Comparison of ENCODE assay signal across 7 mouse cellular contexts in the genomic region with DNA sequence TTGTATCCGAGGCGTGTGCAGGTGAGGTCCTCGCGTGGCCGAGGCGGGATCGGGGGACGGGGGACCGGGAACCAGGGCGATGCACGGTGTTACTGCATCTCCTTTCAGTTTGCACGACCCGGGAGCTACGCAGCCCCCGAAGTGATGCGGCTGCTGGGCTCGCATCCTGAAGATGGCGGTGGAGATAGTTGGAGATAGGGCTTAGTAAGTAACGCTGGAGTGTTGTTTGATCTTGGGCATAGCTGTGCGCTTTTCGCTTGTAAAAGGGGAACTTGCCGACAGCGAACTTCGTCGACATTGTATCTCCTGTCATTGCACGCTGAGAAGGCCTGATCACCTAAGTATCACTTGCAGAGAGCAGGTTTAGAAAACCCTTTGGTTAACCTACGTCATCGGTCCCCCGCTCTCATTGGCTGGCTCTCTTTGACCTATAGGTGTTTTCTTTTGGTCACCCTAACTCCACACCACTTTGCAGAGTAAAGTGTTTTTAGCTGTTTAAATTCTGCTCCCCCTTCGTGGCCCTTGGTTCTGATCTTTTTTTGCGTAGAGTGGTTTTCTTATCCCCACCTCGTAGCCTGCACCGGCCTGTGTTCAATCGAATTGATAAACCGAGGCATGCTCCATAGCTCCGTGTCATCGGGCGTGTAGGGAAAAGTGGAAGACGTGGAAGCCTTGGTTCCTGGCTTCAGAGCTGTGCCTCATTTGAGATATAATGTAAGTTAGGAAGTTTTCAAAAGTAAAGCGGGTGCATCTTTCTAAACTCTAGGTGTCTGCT. TPM values are rescaled to one million over a fixed set of nuclear protein-coding genes. Genes with fewer than 3 reads are reported as not detected.
A peak's percentile ranks its signal among the peaks of the same experiment; 100 is the strongest.
DNase-seq lines count a peak whose midpoint lies in the region; ATAC-seq and TF ChIP-seq lines count a peak whose summit lies in the region.

No protein-coding gene starts in this region.

- peak overlapping the region; percentile 98 for H3K27ac ChIP-seq in embryonic facial prominence, embryonic 12.5 days
- peak overlapping the region; percentile 99 for H3K27ac ChIP-seq in hindbrain, embryonic 15.5 days (replicated peaks)
- peak overlapping the region; percentile 100 for H3K27ac ChIP-seq in lung, embryonic 16.5 days (ENCODE audit: low read length)
- H3K27ac ChIP-seq in small intestine, adult 2 months (ENCODE audit: insufficient read depth, low read depth, low read length), result peak overlapping the region; percentile 63

- WGBS in embryonic facial prominence, embryonic 12.5 days, result 4% methylated on average over 40 of the region's 40 CpGs
- 4% methylated on average over 40 of the region's 40 CpGs for WGBS in hindbrain, embryonic 15.5 days
- 2% methylated on average over 40 of the region's 40 CpGs for WGBS in lung, embryonic 16.5 days
- WGBS in small intestine, adult 2 months, result under 1% methylated on average over 40 of the region's 40 CpGs

- no peaks in the 10 kb centered on the region for H3K9me3 ChIP-seq in embryonic facial prominence, embryonic 12.5 days
- H3K9me3 ChIP-seq in hindbrain, embryonic 15.5 days, result no peaks in the 10 kb centered on the region
- H3K9me3 ChIP-seq in lung, embryonic 16.5 days (ENCODE audit: control insufficient read depth, low read length), result no peaks in the 10 kb centered on the region

- no peak for TF ChIP-seq CTCF in small intestine, adult 2 months (IDR thresholded peaks at IDR 0.05; ENCODE audit: extremely low read depth, insufficient read length, insufficient replicate concordance, low read depth, low read length)

- H3K9ac ChIP-seq in embryonic facial prominence, embryonic 12.5 days, result peak overlapping the region; percentile 86
- peak overlapping the region; percentile 80 for H3K9ac ChIP-seq in hindbrain, embryonic 15.5 days
- H3K9ac ChIP-seq in lung, embryonic 16.5 days (ENCODE audit: low read length), result peak overlapping the region; percentile 94

- peak; percentile 19 for DNase-seq in ovary, postnatal 10 days (ENCODE audit: low spot score)
- no peak for DNase-seq in ovary, adult 18-20 months (ENCODE audit: low spot score)
- peak; percentile 33 for DNase-seq in WW6 (ENCODE audit: low read depth, low spot score)

- H3K27me3 ChIP-seq in embryonic facial prominence, embryonic 12.5 days, result no peaks in the 10 kb centered on the region
- no peaks in the 10 kb centered on the region for H3K27me3 ChIP-seq in hindbrain, embryonic 15.5 days
- no peaks in the 10 kb centered on the region for H3K27me3 ChIP-seq in lung, embryonic 16.5 days (ENCODE audit: control insufficient read depth, insufficient read depth, low read depth, low read length)
- no peaks in the 10 kb centered on the region for H3K27me3 ChIP-seq in small intestine, adult 2 months (ENCODE audit: control insufficient read depth, insufficient read depth, low read length)

- H3K4me2 ChIP-seq in embryonic facial prominence, embryonic 12.5 days (replicated peaks), result peak overlapping the region; percentile 79
- H3K4me2 ChIP-seq in hindbrain, embryonic 15.5 days, result peak overlapping the region; percentile 77
- H3K4me2 ChIP-seq in lung, embryonic 16.5 days (ENCODE audit: low read depth, low read length), result peak overlapping the region; percentile 93

- no peak for ATAC-seq in embryonic facial prominence, embryonic 12.5 days (ENCODE audit: insufficient number of reproducible peaks, insufficient read depth, low FRiP score, low TSS enrichment)
- no peak for ATAC-seq in hindbrain, embryonic 15.5 days (ENCODE audit: low FRiP score, low read depth)
- ATAC-seq in lung, embryonic 16.5 days (ENCODE audit: low read depth), result no peak

- peak overlapping the region; percentile 96 for H3K4me3 ChIP-seq in embryonic facial prominence, embryonic 12.5 days
- H3K4me3 ChIP-seq in hindbrain, embryonic 15.5 days, result peak overlapping the region; percentile 84
- peak overlapping the region; percentile 99 for H3K4me3 ChIP-seq in lung, embryonic 16.5 days (ENCODE audit: low read length)
- H3K4me3 ChIP-seq in small intestine, adult 2 months (ENCODE audit: low read depth, low read length), result peak overlapping the region; percentile 74

- H3K4me1 ChIP-seq in embryonic facial prominence, embryonic 12.5 days, result peaks cover 18% of the 10 kb centered on the region
- H3K4me1 ChIP-seq in hindbrain, embryonic 15.5 days (replicated peaks), result peaks cover 47% of the 10 kb centered on the region
- peaks cover 14% of the 10 kb centered on the region for H3K4me1 ChIP-seq in lung, embryonic 16.5 days (replicated peaks; ENCODE audit: control insufficient read depth, insufficient read depth, low read length)
- peaks cover 3% of the 10 kb centered on the region; the same call in 1 of the 2 replicates for H3K4me1 ChIP-seq in small intestine, adult 2 months (ENCODE audit: control insufficient read depth, insufficient read depth, insufficient read length, low read length)

- TF ChIP-seq POLR2A in small intestine, adult 2 months (IDR thresholded peaks at IDR 0.05; ENCODE audit: low read depth, low read length), result no peak

- no peaks in the 10 kb centered on the region for H3K36me3 ChIP-seq in embryonic facial prominence, embryonic 12.5 days
- H3K36me3 ChIP-seq in hindbrain, embryonic 15.5 days, result no peaks in the 10 kb centered on the region
- no peaks in the 10 kb centered on the region for H3K36me3 ChIP-seq in lung, embryonic 16.5 days (ENCODE audit: control insufficient read depth, insufficient read depth, low read length)
- H3K36me3 ChIP-seq in small intestine, adult 2 months (ENCODE audit: control insufficient read depth, insufficient read depth, low read length), result no peaks in the 10 kb centered on the region; the same call in 1 of the 2 replicates

RNA-seq across cellular contexts. Expression of a gene that starts 1.1 kb away (rescaled TPM):
- 89.0 and 90.5 TPM in 2 replicates for polyA plus RNA-seq in embryonic facial prominence, embryonic 12.5 days (2016; fragmentation: Nextera tagmentation; extraction: Ambion mirVana)
- polyA plus RNA-seq in hindbrain, embryonic 15.5 days (2015; fragmentation: Nextera tagmentation; extraction: Ambion mirVana), result 63.0 and 64.0 TPM in 2 replicates
- 54.3 and 57.8 TPM in 2 replicates for polyA plus RNA-seq in lung, embryonic 16.5 days (2015; fragmentation: Nextera tagmentation; extraction: Ambion mirVana)
- polyA plus RNA-seq in small intestine, adult 2 months (2012; rRNA removed), result 14.9 and 26.7 TPM in 2 replicates

RNA-seq across cellular contexts. Expression of a gene that starts 20.3 kb away (rescaled TPM):
- polyA plus RNA-seq in embryonic facial prominence, embryonic 12.5 days (2016; fragmentation: Nextera tagmentation; extraction: Ambion mirVana), result not detected in 2 replicates
- 0.54 and 0.59 TPM in 2 replicates for polyA plus RNA-seq in hindbrain, embryonic 15.5 days (2015; fragmentation: Nextera tagmentation; extraction: Ambion mirVana)
- polyA plus RNA-seq in lung, embryonic 16.5 days (2015; fragmentation: Nextera tagmentation; extraction: Ambion mirVana), result 1.2 TPM in 1 of 2 replicates, not detected in the other
- not detected in 2 replicates for polyA plus RNA-seq in small intestine, adult 2 months (2012; rRNA removed)
